Mouse (Mus musculus): ENCODE measurements at regions not wholly inside any gene's neighbourhood (a gene's known extent, or its start where the extent isn't known, plus 50 kb on each side); places are given as distances from the start of the nearest gene placed in this dataset.
A peak's percentile ranks its signal among the peaks of the same experiment; 100 is the strongest.

GRCm38 (mm10) chr16:74743512-74743911 is 331.9 kb upstream of the Robo2 start:
- intact Hi-C loops (cut with DNase I), result no loop called here
- DNase-seq, result no peak

- intact Hi-C loops (cut with DNase I), result no loop called here
- DNase-seq, result peak in 1 of 2 experiments; percentile 4
Measured at GRCm38 (mm10) chr16:74739194-74740135, 327.8 kb upstream of the Robo2 start.

DNA sequence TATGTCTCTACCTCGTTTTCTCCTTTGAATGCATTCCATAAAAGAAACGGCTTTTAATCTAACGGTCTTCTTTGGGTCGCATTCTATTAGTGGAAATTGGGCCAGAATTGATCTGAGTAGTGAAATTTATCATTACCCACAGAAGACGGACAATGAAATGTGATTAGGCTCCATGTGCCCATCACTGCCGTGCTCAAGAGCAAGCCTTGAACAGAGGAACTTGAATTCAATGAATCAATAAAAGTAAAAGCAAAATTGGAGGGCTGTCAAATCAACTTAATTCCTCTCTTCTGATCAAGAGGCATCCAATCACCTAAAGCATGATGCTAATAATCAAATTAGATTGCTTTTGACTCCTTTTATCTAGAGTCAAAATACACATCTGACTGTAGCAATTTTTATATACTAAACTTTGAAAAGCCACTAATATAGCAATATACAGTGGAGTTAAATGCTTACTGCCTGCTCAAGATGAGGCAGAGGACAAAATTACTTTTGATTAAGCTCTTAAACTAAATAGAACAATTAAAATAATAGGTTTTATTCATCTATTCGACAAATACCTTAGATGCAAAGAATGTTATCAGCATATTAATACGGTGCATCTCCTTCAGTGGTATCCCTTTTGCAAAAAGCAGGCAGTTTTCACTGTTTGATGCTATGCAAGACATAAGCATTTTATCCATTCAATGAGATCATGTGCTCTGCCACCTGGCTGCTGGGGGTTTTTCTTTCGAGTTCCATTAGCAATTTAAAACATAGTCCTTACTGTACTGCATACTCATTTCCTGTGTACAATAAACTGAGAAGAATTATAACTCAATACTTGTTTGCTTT is 321.5 kb upstream of the Robo2 start:
- DNase-seq, result no peak
- intact Hi-C loops (cut with DNase I), result no loop called here

GRCm38 (mm10) chr16:74730169-74730794 is 318.7 kb upstream of the Robo2 start:
- intact Hi-C loops (cut with DNase I), result no loop called here
- no peak for DNase-seq

- intact Hi-C loops (cut with DNase I), result no loop called here
- DNase-seq, result no peak
Measured at GRCm38 (mm10) chr16:74723217-74723616, 311.6 kb upstream of the Robo2 start.

- intact Hi-C loops (cut with DNase I), result no loop called here
- no peak for DNase-seq
Measured at GRCm38 (mm10) chr16:74718154-74718553, 306.5 kb upstream of the Robo2 start.

GRCm38 (mm10) chr16:74717622-74718021 is 306.0 kb upstream of the Robo2 start:
- no peak for DNase-seq
- intact Hi-C loops (cut with DNase I), result no loop called here

GRCm38 (mm10) chr16:74714950-74715349 is 303.3 kb upstream of the Robo2 start:
- no peak for DNase-seq
- intact Hi-C loops (cut with DNase I), result no loop called here

DNA sequence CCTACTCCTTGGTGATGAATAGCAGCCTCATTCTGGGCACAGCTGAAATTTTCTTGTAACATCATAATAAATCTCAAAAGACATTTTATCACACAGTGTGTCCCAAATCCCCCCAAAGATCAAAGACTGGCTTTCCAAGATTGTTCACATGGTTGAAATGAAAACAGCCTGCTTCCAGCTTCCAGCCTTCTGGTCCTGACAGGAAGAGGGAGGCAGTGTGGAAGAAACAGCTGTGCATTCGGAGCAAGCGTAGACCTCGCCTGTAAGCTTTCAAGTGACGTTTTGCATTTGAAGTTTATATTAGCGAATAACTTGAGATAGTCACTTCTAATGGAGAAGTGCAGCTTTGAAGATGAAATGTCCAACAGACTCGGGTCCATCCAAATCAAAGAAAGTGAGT is 300.9 kb upstream of the Robo2 start:
- no peak for DNase-seq
- intact Hi-C loops (cut with DNase I), result no loop called here

- intact Hi-C loops (cut with DNase I), result no loop called here
Measured at GRCm38 (mm10) chr16:74702067-74702466, 290.4 kb upstream of the Robo2 start.

GRCm38 (mm10) chr16:74683371-74683770 is 271.7 kb upstream of the Robo2 start:
- intact Hi-C loops (cut with DNase I), result no loop called here
- no peak for DNase-seq

More at GRCm38 (mm10) chr16:74702067-74702466, 290.4 kb upstream of the Robo2 start:
- no peak for DNase-seq

DNA sequence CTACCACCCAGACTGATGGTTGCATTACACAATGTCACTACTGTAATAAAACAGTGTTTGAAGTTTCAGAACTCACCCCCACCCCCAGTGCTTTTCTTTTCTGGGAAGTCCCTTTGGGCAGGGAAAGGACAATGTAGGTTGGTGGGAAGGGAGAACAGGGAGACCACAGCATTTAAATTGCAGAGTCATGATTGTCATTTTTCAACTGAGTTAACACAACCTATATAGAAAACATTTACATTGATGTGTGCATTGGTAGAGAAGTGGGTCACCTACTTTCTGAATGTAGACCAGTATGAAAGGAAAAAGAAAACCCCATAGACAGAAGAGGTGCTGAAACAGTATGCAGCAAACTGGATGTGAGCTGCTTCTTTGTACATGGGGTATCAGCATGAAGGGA is 264.0 kb upstream of the Robo2 start:
- DNase-seq, result no peak
- intact Hi-C loops (cut with DNase I), result no loop called here

GRCm38 (mm10) chr16:74671466-74671865 is 259.8 kb upstream of the Robo2 start:
- intact Hi-C loops (cut with DNase I), result no loop called here
- DNase-seq, result no peak

GRCm38 (mm10) chr16:74664337-74664736 is 252.7 kb upstream of the Robo2 start:
- no peak for DNase-seq
- intact Hi-C loops (cut with DNase I), result no loop called here

DNA sequence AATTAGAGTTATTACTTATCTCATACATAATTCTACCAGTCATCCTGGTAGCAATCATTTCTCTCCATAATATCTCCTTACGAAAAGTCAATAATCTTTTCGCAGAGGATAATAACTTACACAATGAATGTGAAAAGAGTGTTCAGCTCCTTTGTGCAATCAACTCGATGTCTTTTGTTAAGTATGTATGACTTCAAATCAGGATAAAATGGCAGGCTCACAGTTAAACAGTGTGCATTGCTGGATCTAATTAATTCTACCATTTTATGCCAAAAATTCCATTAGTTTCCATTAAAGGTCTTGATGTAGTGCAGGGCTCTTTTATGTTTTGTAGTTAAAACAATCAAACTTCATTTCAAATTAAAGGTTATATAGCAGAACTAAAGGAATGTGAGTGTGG is 239.6 kb upstream of the Robo2 start:
- no peak for DNase-seq

GRCm38 (mm10) chr16:74649207-74649606 is 237.6 kb upstream of the Robo2 start:
- no peak for DNase-seq
- intact Hi-C loops (cut with DNase I), result no loop called here

More for the DNA sequence above, 239.6 kb upstream of the Robo2 start:
- intact Hi-C loops (cut with DNase I), result no loop called here

GRCm38 (mm10) chr16:74648384-74648783 is 236.8 kb upstream of the Robo2 start:
- DNase-seq, result no peak
- intact Hi-C loops (cut with DNase I), result no loop called here

DNA sequence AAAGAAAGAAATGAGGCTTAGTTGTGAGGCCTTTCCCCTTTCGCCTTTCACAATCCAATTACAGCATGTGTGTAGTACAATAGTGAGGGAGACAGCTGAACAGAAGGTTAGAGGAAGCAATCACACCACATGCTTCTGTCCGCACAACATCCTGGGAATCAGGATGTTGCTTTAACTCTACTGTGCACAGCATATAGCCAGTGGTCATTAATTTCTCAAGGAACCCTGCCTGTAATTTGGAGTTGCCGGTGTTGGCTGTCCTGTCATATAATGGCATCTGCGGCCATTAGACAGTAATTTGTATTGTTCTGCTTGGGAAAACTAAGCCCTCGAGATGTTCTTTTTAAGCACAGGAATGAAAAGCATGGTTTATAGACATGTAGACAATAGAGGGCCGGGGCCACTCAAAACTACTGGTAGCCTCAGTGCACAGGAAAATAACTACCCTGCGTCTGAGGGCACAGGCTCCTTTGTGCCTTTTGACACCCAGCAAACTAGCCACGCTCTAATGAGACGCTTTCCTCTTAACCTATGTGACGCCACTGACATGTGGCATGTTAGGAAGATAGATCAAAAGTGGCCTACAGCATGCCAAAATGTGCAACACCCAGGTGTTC is 233.2 kb upstream of the Robo2 start:
- intact Hi-C loops (cut with DNase I), result no loop called here
- DNase-seq, result no peak

- intact Hi-C loops (cut with DNase I), result no loop called here
- DNase-seq, result no peak
Measured at GRCm38 (mm10) chr16:74639805-74640204, 228.2 kb upstream of the Robo2 start.

- DNase-seq, result no peak
- intact Hi-C loops (cut with DNase I), result no loop called here
Measured at GRCm38 (mm10) chr16:74637638-74638037, 226.0 kb upstream of the Robo2 start.

- intact Hi-C loops (cut with DNase I), result no loop called here
Measured at GRCm38 (mm10) chr16:74625783-74626182, 214.2 kb upstream of the Robo2 start.

More at GRCm38 (mm10) chr16:74625783-74626182, 214.2 kb upstream of the Robo2 start:
- DNase-seq, result no peak
